Mouse (Mus musculus) hindbrain, embryonic 14.5 days (tissue): Measurements from ENCODE around the gene Slc38a2. TPM values are rescaled to one million over a fixed set of nuclear protein-coding genes. Genes with fewer than 3 reads are reported as not detected.

ENCODE experiments used
- ATAC-seq: fragments of 200-750 bp; cut with Nextera tagmentation; 2 replicates; pipeline ENCODE4 v1.8.0; 2017; ENCODE audit warnings: moderate number of reproducible peaks, mild to moderate bottlenecking, moderate TSS enrichment, moderate library complexity; ENCODE audit not compliant: low FRiP score
- DNase-seq: peaks from one replicate; pipeline ENCODE4 v3.0.0-alpha.2; 2015; ENCODE audit warnings: low spot score
- H3K27ac ChIP-seq: fragments of 300-500 bp; sonication (generic); 2 replicates; pipeline ENCODE4 v1.5.1; 2014; ENCODE audit warnings: mild to moderate bottlenecking, moderate library complexity
- H3K27me3 ChIP-seq: fragments of 300-500 bp; sonication (generic); 2 replicates; pipeline ENCODE4 v1.6.1; 2014; ENCODE audit warnings: mild to moderate bottlenecking, low read length, mixed read lengths; ENCODE audit not compliant: control insufficient read depth, insufficient read depth
- H3K36me3 ChIP-seq: fragments of 300-500 bp; sonication (generic); replicated peaks from 2 replicates; pipeline ENCODE4 v1.6.1; 2014; ENCODE audit not compliant: control insufficient read depth, insufficient read depth
- H3K4me1 ChIP-seq: fragments of 300-500 bp; sonication (generic); replicated peaks from 2 replicates; pipeline ENCODE4 v1.6.1; 2014; ENCODE audit warnings: antibody characterized with exemption, low read length, mixed read lengths; ENCODE audit not compliant: control insufficient read depth, insufficient read depth
- H3K4me2 ChIP-seq: fragments of 300-500 bp; sonication (generic); replicated peaks from 2 replicates; pipeline ENCODE4 v1.6.1; 2014; ENCODE audit warnings: mild to moderate bottlenecking, moderate library complexity
- H3K4me3 ChIP-seq: fragments of 300-500 bp; sonication (generic); replicated peaks from 2 replicates; pipeline ENCODE4 v1.5.1; 2014; ENCODE audit warnings: mild to moderate bottlenecking, low read length
- H3K9ac ChIP-seq: fragments of 300-500 bp; sonication (generic); 2 replicates; pipeline ENCODE4 v1.6.1; 2014
- H3K9me3 ChIP-seq: fragments of 300-500 bp; sonication (generic); 2 replicates; pipeline ENCODE4 v1.6.1; 2016; ENCODE audit warnings: low read length; ENCODE audit not compliant: control insufficient read depth
- WGBS: fragments of 180-500 bp; shearing (Covaris S2); extraction: QIAGEN DNeasy Blood & Tissue Kit; methylation state at CpG from one replicate; pipeline ENCODE4 v1.1.7; 2014; 5-methylcytosine and 5-hydroxymethylcytosine counted together
- polyA plus RNA-seq: library from polyadenylated mRNA; unstranded; fragments of >200 nt; fragmentation: Nextera tagmentation; extraction: Ambion mirVana; gene quantifications from 2 replicates; pipeline ENCODE4 v1.2.1, GENCODE M21; 2014

Gene Slc38a2
- polyA plus RNA-seq, 1 experiment from 2014 or later: 125 TPM

- Histone ChIP-seq H3K4me2 (no peak overlapping the region), H3K27ac (no peak overlapping the region), H3K36me3 (no peaks in the 10 kb centered on the region), H3K4me1 (no peaks in the 10 kb centered on the region), H3K9ac (no peak overlapping the region), H3K27me3 (no peaks in the 10 kb centered on the region), H3K4me3 (no peak overlapping the region), H3K9me3 (no peaks in the 10 kb centered on the region)
- 92% methylated on average over 7 of the region's 7 CpGs for WGBS
- no peak for ATAC-seq
- DNase-seq: no peak
Measured at GRCm38 (mm10) chr15:96740865-96741561, 41.5 kb upstream of the Slc38a2 start.

DNA sequence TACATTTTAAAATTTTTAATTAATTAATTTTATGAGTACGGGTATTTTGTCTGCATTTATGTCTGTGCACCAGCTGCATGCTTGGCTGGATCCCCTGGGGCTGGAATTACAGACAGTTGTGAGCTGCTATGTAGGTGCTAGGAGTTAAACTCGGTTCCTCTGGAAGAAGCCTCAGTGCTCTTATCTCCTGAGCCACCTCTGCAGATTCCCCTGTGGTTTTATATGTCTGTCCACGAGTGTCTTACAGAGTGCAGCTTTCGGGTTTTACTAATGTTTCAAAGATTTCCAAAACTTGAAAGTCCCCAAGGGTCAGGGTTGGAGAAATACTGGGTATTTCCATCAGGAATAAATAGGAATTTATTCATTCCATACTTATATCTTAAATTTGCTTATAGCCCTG lies 40.6 kb upstream of the Slc38a2 start:
- DNase-seq (no peak), ATAC-seq (no peak)
- H3K27ac ChIP-seq: no peak overlapping the region
- WGBS: 77% methylated on average over 4 of the region's 4 CpGs
- H3K4me2 ChIP-seq: no peak overlapping the region
- no peak overlapping the region for H3K9ac ChIP-seq
- H3K36me3 ChIP-seq: no peaks in the 10 kb centered on the region
- H3K4me3 ChIP-seq: no peak overlapping the region
- H3K27me3 ChIP-seq: no peaks in the 10 kb centered on the region
- H3K4me1 ChIP-seq: no peaks in the 10 kb centered on the region
- H3K9me3 ChIP-seq: no peaks in the 10 kb centered on the region

- Histone ChIP-seq H3K27ac (no peak overlapping the region), H3K4me3 (no peak overlapping the region), H3K27me3 (no peaks in the 10 kb centered on the region), H3K9ac (no peak overlapping the region), H3K4me1 (no peaks in the 10 kb centered on the region), H3K36me3 (no peaks in the 10 kb centered on the region), H3K9me3 (no peaks in the 10 kb centered on the region), H3K4me2 (no peak overlapping the region)
- no peak for DNase-seq
- WGBS: 92% methylated on average over 15 of the region's 15 CpGs
- ATAC-seq: no peak
Measured at GRCm38 (mm10) chr15:96736663-96737385, 37.3 kb upstream of the Slc38a2 start.

DNA sequence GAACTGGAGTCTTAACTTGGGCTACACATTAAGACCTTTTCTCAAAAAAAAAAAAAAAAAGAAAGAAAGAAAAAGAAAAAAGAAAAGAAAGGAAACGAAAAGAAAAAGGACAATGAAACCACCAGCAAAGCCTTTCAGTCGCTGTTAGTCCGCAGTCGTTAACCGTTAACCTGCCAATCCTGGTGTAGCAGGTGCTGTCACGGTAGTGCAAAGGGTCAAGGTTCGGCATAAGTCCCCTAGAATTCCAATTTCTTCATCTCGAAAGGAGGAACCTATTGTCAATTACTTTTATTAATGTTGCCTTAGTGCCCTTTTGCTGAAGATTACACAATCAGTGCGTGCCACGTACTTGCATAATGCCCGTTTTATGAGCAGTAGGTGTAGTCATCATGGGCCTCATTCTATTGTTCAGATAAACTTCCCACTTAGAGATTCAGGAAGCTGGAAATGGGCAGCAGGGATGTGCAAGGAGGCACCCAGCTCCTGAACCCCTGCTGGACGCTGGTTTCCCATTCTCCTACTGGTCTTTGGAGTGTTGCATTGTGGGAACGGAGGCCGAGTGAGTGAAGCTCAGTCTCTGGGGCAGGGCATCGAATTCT lies 36.1 kb upstream of the Slc38a2 start:
- Histone ChIP-seq H3K27ac (no peak overlapping the region), H3K4me3 (no peak overlapping the region), H3K4me1 (no peaks in the 10 kb centered on the region), H3K9ac (no peak overlapping the region), H3K9me3 (no peaks in the 10 kb centered on the region), H3K36me3 (no peaks in the 10 kb centered on the region), H3K4me2 (no peak overlapping the region), H3K27me3 (no peaks in the 10 kb centered on the region)
- 78% methylated on average over 15 of the region's 15 CpGs for WGBS
- DNase-seq (no peak), ATAC-seq (no peak)

DNA sequence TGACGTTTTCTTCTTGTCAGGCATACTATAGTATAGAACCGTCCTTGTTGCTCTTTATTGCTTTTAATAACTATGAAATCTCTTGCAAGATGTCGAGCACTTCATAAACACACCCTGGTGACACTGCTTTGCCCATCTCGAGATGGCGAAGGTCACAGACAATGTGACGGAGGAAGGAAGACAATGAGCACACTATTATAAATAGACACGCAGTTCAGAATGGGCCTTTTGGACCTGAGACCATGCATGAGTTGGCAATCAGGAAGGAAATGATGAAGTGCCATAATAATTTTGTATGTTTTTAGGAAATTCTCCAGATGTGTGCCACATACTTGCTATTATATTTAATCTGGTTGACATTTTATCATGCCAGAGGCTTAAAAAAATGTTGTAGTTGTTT lies 34.9 kb upstream of the Slc38a2 start:
- no peaks in the 10 kb centered on the region for H3K36me3 ChIP-seq
- 70% methylated on average over 7 of the region's 7 CpGs for WGBS
- no peak overlapping the region for H3K4me3 ChIP-seq
- no peaks in the 10 kb centered on the region for H3K4me1 ChIP-seq
- H3K9me3 ChIP-seq: no peaks in the 10 kb centered on the region
- H3K9ac ChIP-seq: no peak overlapping the region
- H3K27me3 ChIP-seq: no peaks in the 10 kb centered on the region
- no peak overlapping the region for H3K27ac ChIP-seq
- DNase-seq (no peak), ATAC-seq (no peak)
- no peak overlapping the region for H3K4me2 ChIP-seq

- no peaks in the 10 kb centered on the region for H3K9me3 ChIP-seq
- ATAC-seq (no peak), DNase-seq (no peak)
- H3K9ac ChIP-seq: no peak overlapping the region
- 89% methylated on average over 9 of the region's 9 CpGs for WGBS
- H3K4me2 ChIP-seq: no peak overlapping the region
- H3K36me3 ChIP-seq: no peaks in the 10 kb centered on the region
- H3K4me3 ChIP-seq: no peak overlapping the region
- no peaks in the 10 kb centered on the region for H3K4me1 ChIP-seq
- H3K27me3 ChIP-seq: no peaks in the 10 kb centered on the region
- no peak overlapping the region for H3K27ac ChIP-seq
Measured at GRCm38 (mm10) chr15:96730416-96730815, 30.9 kb upstream of the Slc38a2 start.

DNA sequence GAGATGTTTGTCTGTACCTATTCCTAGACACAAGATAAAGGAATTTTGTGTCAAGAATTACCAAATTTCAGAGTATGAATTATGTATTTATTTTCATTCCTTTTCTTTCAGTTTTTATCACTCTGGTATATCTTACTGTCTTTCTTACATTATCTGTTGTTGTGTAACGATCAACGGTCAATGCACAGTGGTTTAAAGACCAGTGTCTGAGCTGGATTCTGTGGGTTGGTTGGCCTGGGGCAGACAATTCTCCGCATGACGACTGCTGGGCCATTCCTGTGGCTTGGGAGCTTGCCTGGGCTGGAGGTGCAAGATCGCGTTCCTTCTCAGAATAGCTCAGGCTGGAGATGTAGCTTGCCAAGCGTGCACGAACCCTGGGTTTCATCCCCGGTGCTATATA lies 30.3 kb upstream of the Slc38a2 start:
- Histone ChIP-seq H3K9ac (no peak overlapping the region), H3K4me3 (no peak overlapping the region), H3K27me3 (no peaks in the 10 kb centered on the region), H3K27ac (no peak overlapping the region), H3K36me3 (no peaks in the 10 kb centered on the region), H3K4me1 (peaks cover 3% of the 10 kb centered on the region; the same call in 1 of the 2 replicates), H3K9me3 (no peaks in the 10 kb centered on the region), H3K4me2 (no peak overlapping the region)
- DNase-seq (no peak), ATAC-seq (no peak)
- WGBS: 94% methylated on average over 9 of the region's 9 CpGs

DNA sequence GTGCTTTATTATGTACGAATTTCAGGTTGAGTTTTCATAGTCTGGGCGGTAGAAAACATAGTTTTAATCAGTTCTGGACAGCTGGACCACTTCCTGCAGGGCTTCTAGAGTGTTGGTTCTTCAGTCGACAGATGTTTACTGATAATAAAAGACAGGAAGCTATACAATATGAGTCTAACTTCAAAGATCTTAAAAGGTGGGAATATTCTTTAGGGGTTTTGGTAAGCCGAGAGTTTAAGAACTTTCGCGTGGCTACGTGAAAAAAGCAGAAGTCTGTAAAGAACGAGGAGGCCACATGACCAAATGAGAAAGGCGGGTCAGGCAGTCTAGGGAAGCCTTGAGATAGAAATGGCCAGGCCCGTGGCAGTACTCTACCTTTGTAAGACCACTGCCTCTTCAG lies 29.5 kb upstream of the Slc38a2 start:
- ATAC-seq: no peak

GRCm38 (mm10) chr15:96728346-96728745 lies 28.8 kb upstream of the Slc38a2 start:
- H3K4me3 ChIP-seq: no peak overlapping the region
- 91% methylated on average over 4 of the region's 4 CpGs for WGBS
- H3K4me1 ChIP-seq: peaks cover 10% of the 10 kb centered on the region; the same call in 1 of the 2 replicates
- H3K9me3 ChIP-seq: no peaks in the 10 kb centered on the region
- no peak overlapping the region for H3K4me2 ChIP-seq
- no peaks in the 10 kb centered on the region for H3K36me3 ChIP-seq
- ATAC-seq: no peak
- no peaks in the 10 kb centered on the region for H3K27me3 ChIP-seq
- no peak overlapping the region for H3K9ac ChIP-seq
- H3K27ac ChIP-seq: no peak overlapping the region; the same call in 1 of the 2 replicates
- DNase-seq: no peak

More for the DNA sequence above, 29.5 kb upstream of the Slc38a2 start:
- no peaks in the 10 kb centered on the region for H3K36me3 ChIP-seq
- DNase-seq: no peak
- H3K9me3 ChIP-seq: no peaks in the 10 kb centered on the region
- no peak overlapping the region for H3K9ac ChIP-seq
- H3K4me2 ChIP-seq: no peak overlapping the region
- no peaks in the 10 kb centered on the region for H3K27me3 ChIP-seq
- peaks cover 10% of the 10 kb centered on the region; the same call in 1 of the 2 replicates for H3K4me1 ChIP-seq
- H3K27ac ChIP-seq: no peak overlapping the region
- WGBS: 86% methylated on average over 10 of the region's 10 CpGs
- no peak overlapping the region for H3K4me3 ChIP-seq
